Mouse (Mus musculus): ENCODE measurements around the gene Igsf9.

DNA sequence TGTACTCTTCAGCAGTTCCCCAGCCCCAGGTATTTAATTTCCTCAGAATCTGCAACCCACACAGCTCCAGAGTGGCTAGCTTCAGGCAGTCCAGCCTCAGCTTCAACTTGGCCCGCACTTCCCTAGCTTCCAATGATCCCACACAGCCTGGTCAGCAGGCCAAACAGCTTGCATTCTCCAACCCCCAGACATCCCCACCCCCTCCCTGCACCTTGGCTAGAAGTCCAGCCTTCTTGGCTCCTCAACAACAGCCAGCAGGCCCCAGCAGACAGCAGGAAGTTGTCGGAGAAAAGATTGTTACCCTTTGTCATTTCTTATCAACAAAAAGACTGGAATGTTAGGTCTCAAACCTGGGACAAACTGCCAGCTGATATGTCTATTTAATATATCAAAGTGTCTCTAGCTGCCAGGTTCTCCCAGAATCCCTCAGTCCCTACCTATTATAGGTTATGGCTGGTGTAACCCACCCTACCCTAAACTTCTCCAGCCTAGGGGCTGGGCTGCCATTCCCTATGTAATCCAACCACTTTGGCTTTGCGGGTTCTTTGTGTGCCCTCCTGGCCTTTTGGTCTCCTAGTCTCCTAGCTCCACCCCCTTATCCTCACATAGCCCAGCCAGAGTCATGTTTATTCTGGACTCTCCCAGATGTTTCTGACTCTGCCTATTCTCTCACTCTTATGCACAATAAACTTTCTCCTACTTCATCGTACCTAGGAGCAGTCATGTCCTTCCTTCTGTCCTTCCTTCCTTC, 49.6 kb upstream of the Igsf9 start:
- no peak for TF ChIP-seq POLR2A (IDR thresholded peaks at IDR 0.05; ENCODE audit: low read depth, low read length)
- no peak for TF ChIP-seq CTCF (IDR thresholded peaks at IDR 0.05; ENCODE audit: extremely low read depth, insufficient read depth, insufficient read length, insufficient replicate concordance)
